Mouse (Mus musculus) small intestine, adult 2 months (tissue): ENCODE data around the gene Ccdc88b.

Experiments used
- CTCF ChIP-seq: fragments of 200-500 bp; IDR thresholded peaks from 2 replicates; pipeline ENCODE4 v1.5.1; 2012; ENCODE audit warnings: low read depth, mild to moderate bottlenecking, control low read depth, inconsistent platforms, low read length, moderate library complexity, mixed read lengths; ENCODE audit not compliant: insufficient replicate concordance, insufficient read length; ENCODE audit errors: extremely low read depth
- POLR2A ChIP-seq: fragments of 200-500 bp; IDR thresholded peaks from 2 replicates; pipeline ENCODE4 v1.6.1; 2012; ENCODE audit warnings: low read depth, mild to moderate bottlenecking, control low read depth, inconsistent platforms, low read length, moderate library complexity

DNA sequence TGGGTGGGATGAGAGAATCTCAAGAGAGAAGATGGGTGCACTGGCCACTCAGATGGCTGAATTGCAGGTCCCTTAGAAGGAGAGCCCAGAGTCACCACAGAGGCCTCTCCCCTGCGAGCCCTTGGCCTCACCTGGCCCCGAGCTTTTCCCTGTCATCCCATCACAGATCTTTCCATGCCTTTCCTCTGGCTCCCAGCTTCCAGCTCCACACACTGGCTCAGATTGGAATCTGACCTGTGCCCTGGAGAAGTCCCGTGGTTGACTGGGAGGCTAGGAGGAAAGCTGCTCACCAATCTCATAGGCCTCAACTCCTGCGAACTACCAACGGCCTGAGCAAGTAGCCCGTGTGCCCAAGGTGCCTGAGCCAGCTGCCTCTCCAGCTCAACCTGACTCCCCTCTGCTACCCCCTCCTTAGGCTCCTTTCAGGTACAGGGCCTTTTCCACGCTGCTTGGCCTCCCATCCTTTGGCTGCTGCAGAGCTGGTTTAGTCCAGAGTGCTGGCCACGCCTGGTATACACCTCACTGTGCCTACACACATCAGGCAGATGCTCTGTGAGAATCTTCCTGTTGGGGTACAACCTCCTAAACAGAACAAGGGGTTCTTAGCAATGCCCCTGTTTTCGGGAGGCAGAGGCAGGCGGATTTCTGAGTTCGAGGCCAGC, 47.6 kb upstream of the Ccdc88b start:
- TF ChIP-seq POLR2A (no peak), CTCF (no peak)
